Mouse (Mus musculus) cerebellum, adult 11 months (tissue): ENCODE results near the gene Dcx.

ENCODE experiments used
- DNase-seq: peaks from one replicate; pipeline ENCODE4 v3.0.0; 2022

The Dcx gene

DNA sequence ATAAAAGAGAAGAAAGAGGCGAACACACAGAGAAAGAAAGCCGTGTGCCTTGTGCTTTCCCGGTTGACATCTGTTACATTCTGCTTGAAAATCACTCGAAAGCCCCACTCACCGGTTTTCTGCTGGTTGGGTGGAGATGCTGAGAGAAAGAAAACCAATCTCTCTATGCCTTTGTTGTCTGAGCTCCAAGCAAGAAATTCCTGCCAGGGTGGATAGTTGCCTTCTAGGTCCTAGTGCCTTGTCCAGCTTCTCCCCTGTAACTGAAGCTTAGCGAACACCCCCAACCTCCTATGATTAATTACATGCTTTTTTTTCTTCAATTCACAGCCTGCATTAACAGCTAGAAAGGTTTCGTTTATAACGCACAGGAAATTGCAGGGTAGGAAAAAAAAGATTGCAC, at the start of gene Dcx:
Gene Dcx (minus strand): TSS at position 354 of the 400 bp plus-strand sequence.
- DNase-seq = no peak

DNA sequence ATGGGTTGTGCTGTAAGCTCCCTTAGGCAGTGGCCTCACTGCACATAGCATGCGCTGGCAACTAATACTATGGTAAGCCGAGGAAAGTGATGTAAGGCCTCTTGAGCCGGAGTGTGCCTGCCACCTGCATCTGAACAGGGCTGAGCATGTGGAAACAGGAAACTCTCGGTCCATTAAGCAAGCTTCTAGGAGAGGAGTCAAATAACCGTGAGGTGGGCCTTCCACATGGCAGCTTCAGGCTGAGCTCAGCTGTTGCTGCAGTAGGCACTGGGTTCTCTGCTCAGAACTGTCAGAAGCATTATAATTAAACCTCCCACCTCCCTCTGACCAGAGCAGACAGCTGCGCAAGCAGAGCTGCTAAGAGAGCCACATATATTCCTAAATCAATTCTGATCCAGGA, 33.1 kb upstream of the Dcx start:
- no peak for DNase-seq

DNA sequence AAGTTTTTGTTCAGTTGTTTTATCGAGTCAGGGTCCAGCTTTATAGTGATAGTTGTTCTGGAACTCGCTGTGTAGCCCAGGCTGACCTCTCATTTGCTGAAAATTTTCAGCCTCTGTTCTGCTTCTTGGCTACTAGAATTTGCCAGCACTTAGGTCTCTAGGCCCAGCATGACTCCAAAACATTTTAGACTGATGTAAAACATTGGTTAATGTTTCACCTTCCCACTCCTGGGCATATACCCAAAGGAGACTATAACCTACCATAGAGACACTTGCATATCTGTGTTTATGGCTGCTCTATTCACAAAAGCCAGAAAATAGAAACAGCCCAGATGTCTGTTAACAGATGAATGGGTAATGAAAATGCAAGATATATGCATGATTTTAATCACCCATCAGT, 560 bp upstream of the Dcx start:
- DNase-seq = no peak

DNA sequence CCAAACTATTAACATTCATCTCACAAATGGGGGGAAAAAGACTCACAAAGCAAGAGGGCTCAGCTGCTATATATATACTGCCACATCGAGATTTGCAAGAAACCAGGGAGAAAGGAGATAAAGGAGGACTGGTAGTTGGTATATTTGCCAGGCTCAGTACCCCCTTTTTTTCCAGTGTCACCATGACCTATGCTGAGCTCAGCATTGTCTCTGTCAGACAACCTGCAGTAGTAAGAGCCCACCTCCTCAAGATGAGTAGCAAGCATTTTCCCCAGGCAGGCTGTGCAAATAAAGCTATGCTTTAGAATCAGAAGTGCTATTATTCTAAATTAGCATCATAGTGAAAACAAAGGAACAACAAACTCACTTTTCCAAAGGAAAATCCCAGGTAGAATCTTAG, 581 bp downstream of the Dcx start:
- DNase-seq = no peak

DNA sequence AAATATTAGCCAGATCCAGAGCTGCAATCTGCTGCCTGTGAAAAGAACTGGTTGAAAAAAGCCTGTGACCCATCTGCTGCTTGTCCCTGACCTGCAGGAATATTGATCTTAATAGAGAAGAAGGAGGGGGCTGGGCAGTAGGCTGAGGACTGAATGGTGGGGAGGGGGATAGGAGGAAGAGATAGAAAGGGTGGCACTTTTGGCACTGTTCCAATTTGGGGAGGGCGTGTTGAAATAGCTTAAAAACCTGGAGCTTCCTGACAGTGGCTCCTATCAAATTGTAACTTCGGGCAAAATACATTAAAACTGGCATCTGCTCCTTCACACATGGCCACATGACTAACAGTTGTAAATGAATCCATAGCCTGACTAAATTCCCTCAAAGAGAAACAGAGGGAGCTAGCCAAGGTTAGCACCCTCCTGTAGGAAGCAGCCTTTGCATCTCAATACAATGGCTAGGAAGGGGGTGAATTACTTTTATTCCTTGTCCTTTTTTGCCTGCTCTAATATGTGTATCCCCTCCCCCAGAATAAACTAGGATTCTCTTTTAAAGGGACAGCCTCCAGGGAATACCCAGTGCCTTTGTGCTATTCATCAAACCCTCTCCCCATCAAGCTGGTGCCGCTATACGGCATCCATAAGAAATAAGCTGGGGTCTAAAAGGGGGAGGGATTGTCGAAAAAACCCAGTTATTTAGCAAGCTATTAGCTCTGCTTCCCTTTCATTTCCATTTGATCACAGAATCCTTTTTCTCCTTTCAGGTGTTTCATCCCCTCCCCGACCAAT, 1.5 kb downstream of the Dcx start:
- no peak for DNase-seq

DNA sequence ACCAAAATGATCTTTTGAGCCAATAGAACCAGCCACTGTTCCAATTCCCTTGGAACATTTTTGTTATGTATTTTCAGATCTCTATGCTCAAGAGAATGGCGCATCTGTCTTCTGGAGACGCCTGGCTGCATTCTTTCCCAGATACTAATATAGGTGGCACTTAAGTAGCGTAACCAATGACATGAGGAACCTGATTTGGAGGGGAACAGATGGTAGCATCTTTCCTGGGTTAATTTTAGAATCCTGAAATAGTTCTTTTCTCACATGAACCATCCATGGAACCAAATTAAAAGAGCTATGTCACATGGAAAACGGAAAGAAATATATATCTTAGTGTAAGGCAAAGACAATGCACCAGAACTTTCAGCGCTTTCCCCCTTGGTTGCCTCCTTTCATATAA, 11.0 kb downstream of the Dcx start:
- no peak for DNase-seq

DNA sequence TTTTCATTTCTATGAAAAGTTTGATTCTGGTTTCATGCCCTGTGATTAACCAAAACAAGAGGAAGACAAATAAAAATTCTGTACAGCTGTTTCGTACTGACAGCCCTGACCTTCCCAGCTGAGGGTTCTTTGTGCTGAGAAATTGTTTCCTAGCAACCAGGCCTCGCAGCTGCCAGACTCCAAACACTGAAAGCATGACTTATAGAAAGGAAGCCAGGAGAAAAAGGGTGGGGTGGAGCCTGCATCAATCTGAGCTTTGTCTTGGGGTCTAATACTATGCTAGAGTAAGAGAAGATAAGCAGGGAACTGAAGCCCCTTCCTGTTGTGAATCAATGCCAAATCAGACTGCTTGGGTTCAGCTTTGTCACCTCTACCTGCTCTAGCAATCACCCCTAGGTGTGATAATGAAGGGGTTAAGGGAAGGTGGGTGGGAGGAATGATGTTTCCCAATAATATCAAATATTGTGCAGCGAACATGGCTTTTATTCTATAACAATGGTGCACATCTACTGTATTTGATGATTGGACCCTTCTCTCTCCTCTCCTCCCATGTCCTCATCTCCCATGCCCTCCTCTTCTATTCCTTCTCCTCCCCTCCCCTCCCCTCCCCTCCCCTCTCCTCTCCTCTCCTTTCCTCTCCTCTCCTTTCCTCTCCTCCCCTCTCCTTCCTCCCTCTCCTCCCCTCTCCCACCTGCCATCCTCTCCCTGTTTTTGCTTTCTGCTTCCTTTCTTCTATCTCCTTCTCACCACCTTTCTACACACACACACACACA, 26.2 kb downstream of the Dcx start:
- DNase-seq = no peak

DNA sequence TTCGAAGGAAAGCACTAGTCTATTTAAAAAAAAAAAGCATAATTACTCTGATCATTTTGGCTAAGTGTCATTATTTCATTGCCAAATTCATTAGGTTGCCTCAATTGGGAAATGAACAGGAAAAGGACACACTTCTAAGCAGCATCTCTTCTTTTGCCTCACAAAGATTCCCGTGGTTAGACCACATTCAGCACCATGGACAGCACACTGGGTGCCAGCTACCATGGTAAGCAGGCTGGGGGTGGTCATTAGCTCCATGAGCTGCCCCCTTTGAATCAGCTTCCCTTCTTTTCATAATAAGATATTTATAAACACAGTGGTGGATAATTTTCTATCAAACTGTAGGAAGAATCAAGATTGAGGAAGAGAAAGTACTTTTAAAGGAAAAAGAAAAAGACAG, 28.4 kb downstream of the Dcx start:
- DNase-seq = no peak

DNA sequence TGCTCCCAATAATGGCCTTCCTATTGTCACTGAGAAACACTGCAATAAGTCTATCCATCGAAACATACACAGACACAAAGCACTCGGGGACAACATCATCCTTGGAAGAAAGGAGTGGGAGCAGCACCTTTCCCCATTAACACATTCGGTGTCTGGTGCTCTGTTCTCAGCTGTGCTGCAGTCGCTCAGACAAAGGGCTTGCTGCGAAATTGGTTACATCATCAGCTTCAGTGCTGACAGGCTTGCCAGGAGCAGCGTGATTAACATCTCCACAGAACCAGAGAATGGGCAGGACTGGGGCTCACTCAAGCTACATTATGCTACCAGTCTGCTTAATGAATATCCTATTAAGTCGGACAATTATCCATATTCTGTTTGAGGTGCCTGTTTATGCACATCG, 30.8 kb downstream of the Dcx start:
- DNase-seq = no peak

DNA sequence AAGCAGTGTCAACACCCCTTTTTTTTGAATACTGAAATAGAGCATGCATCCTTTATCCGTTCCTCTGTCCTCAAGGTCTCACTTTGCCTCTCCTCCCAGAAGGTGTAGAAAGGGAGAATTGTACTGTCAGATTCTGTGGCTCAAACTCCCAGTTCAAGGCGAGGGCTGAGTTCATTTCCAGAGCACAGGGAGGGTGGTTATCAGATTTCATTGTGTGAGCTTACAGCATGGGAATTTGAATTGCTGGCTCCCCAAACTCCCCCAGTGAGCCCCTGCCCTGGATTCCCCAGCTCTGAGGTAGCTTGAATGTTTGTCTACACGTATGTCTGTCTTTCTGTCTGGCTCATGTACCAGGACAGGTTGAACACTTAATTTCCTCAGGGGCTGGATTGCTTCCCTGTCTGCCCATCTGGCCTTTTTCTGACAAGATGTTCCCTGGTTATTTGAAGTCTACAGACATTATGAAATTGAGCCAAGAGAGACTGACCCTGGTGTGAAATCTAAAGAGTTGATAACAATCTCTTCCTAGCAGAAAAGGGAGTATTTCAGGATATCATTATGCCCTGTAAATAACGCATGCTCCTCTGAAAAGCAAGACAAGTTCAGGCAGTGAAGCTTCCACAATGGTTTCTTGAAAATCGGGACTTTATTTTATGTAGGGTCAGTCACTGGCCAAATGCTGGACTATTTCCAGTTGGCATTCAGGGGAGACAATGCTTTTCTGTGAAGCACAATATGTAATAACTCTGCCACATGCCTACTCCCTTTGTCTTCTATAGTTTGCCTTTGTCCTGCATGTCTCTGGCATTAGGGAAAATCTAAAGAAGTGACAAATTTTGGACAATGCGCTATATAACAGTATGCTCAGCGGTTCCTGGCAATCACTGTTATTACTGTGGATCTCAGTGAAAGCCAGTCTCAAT, 35.5 kb downstream of the Dcx start:
- DNase-seq = peak; percentile 3

DNA sequence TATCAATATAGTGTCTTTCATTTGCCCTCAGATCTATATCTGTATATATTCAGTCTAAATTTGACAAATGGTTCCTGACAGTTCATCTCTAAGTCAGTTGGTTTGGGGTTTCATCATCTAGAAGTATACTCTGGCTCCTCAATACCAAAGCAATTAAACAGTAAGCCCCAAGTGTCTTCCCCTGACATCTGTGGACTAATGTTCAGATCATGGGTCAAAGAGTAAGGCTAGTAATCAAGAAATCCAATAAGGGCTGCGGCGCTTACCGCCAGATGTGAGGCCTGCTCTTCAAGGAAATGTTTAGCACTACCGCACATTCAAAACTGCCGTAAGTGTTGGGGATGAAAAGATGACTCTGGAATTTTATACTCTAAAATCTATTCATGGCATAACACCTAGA, 36.2 kb downstream of the Dcx start:
- DNase-seq = no peak

DNA sequence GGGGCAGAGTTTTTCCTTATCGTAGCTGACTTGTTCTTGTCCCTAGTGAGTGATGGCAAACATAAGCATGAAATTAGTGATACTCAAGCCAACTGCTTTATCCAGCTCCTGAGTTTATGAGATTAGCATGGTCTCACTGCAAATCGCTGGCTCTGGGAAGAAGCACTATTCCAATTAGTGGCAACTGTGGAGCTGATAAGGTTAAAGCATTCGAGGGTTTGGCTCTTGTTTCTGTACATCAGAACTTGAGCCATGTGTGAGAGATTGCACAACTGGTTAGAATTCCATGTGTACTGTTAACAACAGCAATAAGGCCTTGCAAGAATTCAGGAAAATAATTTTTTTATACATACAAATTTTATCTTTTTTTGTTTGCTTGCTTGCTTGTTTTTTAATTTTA, 39.9 kb downstream of the Dcx start:
- no peak for DNase-seq

DNA sequence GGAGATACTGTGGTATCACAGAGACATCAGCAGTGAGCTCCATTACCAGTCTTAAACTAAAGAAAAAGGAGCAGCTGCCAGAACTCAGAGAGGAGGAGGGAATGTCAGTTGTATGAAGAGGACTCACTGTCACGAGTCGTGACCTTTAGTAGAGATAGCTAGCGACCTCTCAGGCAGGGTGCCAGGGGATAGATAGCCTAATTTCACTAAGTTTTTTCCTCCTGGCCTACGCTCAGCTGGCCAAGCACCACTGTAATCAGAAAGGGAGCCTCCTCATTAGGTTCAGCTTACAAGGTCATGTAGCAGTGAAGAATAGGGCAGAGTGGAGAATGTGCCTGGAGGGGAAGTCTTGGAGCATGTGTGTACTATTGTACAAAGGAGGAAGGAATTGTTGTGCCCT, 47.3 kb downstream of the Dcx start:
- no peak for DNase-seq

DNA sequence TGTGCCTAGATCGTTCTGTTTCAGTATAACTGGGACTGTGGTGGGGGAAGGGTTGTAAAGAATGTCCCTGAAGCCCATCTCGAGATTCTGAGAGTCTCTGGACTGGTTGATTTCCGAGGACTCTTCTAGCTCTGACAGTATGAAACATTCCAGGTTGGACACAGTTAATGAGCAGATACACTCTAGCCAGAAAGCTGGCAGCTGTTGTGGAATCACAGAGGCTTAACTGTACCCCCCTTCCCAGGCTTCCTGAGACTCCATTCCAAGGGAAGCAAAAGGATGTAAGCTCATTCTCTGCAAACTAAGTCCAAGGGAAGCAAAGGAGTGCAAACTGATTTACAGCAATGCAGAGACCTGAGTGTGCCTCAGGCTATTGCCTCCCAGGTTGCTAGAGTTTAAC, 48.2 kb downstream of the Dcx start:
- DNase-seq = no peak

DNA sequence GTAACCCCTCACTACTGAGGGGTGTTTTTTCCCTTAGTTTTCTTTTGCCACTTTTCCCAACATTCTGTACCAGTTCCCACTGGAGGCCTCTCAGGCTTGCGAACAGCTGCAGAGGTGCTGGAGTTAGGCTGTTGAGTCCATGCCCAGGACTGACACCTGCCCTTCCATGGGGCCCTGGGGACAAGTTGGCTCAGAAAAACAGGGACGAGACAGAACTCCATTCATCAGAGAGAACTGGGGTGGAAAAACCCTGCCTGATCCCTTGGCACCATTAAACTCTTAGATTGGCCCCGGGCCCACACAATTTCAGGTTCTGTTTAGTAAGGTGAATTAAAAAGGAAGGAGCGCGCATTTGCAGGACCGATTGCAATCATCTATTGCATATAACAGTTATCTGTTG, 48.8 kb downstream of the Dcx start:
- peak; percentile 9 for DNase-seq

DNA sequence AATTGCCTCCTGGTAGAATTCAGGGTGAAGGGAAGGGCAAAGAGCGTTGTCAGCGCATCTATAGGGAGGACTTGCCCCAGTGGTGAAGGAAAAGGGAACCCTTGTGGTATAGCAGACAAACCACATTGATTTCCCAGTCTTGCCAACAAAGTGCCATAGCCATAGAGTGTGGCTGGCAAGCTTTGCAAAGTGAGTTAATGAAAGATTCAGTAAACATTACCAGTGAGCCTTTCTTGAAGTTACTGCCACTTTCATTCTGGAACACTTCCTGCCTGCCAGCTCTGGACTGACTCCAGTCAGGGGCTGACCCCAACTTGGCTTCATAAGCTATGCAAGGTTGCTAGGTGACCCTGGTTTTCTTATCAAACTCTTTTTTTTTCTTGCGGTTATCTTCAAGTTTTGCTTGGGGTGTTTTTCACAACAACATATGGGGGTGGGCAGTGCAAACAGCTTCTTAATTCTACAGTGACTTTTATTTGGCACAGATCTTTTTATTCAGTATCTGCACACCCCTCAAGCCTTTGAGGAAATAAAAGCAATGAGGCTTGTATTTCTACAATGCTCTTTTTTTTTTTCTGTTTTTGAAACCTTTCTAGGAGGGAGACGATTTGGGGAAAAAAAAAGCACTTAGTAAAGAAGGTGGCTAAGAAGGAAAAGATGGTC, 51.2 kb downstream of the Dcx start:
- DNase-seq = no peak

DNA sequence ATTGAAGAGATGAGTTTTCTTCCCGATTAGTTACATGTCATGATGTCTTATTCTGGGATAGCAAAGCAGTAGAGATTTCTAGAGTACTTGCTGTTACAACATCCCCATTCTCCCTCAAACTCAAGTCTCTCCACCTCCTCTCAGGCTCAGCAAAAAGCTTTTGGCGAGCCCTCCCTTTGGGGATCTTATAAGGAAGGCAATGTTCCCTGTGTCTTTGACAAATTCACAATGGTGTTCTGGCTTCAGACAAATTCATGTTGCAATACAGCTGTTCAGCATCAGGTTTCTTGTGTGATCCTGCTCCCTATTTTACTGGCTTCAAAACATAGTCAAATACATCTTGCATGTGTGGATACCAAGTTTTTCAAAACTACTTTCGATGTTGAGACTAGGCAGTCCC, 53.5 kb downstream of the Dcx start:
- DNase-seq = no peak

DNA sequence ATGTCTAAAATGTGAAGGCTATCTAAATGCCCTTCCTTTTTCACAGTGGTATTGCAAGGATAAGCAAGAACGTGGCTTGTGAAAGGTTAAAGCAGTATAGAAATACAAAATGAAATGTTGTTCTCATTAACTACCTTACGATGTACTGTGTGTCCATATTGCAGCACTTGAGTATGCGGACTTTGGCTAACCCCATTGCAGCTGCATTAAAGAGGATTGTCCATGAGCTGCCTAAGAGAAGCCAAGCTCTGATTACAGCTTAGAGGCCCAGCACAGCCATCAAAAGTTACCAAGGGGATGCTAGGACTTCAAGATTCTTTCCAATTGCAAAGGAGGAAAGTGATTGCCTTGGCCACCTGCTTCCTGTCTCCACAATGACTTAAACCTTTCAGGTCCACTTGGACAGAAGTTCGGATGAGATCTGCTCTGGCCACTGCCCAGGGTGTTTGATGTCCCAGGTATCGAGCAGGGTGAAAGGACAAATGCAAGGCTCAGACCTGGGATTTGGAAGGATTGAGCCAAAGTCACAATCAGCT, 65.9 kb downstream of the Dcx start:
- DNase-seq = no peak

DNA sequence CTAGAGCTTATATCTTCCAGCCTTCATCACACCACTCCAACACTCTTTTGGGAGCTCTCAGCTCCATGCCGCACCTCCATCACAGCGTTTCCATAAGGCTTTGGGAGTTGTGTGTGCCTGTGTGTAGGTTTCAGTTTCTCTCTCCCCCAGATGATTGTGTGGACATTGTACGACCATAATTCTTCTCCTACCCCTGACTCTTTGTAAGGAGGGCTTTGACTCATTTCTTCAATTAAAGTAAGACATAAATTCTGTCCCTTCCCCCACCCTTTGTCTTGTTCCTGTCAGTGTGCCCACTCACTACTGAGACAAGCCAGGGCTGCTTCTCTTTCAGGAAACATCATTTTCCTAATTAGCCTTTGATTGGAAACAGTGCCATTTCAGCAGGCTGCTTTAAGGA, 81.8 kb downstream of the Dcx start:
- no peak for DNase-seq

DNA sequence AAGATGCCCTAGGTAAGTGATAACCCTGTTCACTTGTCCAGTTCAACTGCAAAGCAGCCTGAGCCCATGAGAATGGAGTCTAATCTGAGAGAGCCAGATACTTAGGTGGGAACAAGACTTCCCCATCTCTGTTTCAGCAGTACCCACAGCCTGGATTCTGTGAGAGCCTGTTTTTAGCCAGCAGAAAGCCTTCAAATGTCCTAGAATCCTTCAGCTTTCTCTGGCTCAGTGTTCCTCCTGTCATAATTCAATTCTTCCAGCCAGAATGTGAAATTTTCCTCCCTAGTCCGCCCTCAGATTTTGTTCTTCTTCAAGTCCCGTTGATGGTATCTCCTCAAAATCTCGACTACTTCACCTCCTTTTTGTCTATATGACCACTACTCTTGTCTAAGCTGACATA, 83.1 kb downstream of the Dcx start:
- DNase-seq = no peak

DNA sequence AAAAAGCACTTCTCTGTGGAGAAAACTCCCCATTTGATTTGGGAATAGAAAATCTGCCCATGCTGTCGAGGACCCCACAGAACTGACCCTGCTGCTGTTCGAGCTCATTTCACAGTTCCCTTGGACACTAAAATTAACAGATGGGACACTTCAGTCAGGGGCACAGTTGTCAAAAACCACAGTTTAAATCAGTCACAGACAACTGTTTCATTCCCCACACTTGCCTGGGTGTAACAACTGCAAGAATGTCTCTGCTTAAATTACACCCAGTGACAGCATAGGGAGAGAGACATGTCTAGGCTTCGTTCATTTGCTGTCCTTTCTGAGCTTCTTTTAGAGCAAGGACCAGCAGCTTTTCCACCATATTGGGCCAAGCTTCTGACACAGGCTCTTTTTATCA, 86.5 kb downstream of the Dcx start:
- DNase-seq = no peak

DNA sequence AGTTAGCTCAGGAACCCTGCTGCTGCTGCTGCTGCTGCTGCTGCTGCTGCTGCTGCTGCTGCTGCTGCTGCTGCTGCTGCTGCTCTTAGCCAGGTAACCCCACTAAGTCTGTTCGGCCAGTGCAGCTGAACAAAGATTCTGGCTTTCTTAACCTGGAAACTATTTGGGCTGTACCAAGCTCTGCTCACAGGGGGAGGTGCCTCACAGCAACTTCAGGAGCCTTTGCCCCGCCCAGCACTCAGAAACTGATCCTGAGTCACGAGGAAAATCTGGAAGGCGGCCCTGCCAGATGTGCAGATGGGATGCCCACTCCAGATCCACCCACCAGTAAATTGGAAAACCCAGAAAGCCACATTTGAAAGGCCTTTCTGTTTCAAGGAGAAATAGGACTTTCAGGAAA, 105.9 kb downstream of the Dcx start, which contains the start of gene Capn6:
Gene Capn6 (minus strand): TSS at position 203 of the 400 bp plus-strand sequence.
- no peak for DNase-seq

DNA sequence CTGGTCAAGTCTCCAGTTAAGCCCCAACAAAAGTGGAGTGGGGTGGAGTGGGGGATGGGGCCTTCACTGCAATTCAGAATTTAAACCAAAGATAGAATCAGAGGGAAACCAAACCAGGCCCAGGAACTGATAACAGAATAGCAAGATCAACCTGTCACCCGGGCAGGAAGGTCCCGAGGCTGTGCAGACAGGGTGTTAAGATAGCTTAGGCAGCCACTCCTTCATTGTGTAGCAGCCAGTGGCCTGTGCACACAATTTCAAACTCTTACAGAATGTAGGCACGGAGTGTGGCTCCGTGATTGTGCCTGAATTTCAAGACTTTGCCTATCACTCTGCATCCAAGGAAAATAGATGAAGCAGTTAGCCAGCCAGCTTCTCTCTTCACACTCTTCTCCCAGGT, 106.6 kb downstream of the Dcx start:
- DNase-seq = no peak
